Mouse (Mus musculus) brain, embryonic 14.5 days (tissue): ENCODE data around the gene Snrpb2. TPM values are rescaled to one million over a fixed set of nuclear protein-coding genes. Genes with fewer than 3 reads are reported as not detected.

Experiments used
- DNase-seq: peaks from one replicate; pipeline ENCODE4 v3.0.0-alpha.2; 2011; ENCODE audit warnings: low read depth
- CTCF ChIP-seq: fragments of 200-500 bp; IDR thresholded peaks from 2 replicates; pipeline ENCODE4 v1.5.1; 2012; ENCODE audit warnings: inconsistent platforms, mild to moderate bottlenecking, moderate library complexity, borderline replicate concordance; ENCODE audit not compliant: insufficient read depth, insufficient read length; ENCODE audit errors: extremely low read depth
- POLR2A ChIP-seq: fragments of 200-500 bp; IDR thresholded peaks from 2 replicates; pipeline ENCODE4 v1.6.1; 2012; ENCODE audit warnings: mild to moderate bottlenecking, inconsistent platforms, borderline replicate concordance; ENCODE audit not compliant: poor library complexity, insufficient read depth, insufficient read length, severe bottlenecking; ENCODE audit errors: extremely low read depth
- polyA plus RNA-seq: library from polyadenylated mRNA; depleted of rRNA; stranded (reverse); fragments of >200 nt; gene quantifications from 2 replicates; pipeline ENCODE4 v1.2.3, GENCODE M21; 2012; rRNA removed

Gene Snrpb2
- 40.8 and 43.1 TPM in 2 replicates for polyA plus RNA-seq

- TF ChIP-seq CTCF (peak; percentile 10; the same call in 1 of the 2 replicates), POLR2A (peak; percentile 25; the same call in 1 of the 2 replicates)
- peak; percentile 97 for DNase-seq
Observed at GRCm38 (mm10) chr2:143062812-143063792, at the start of gene Snrpb2. Gene Snrpb2, plus strand, starts transcription at chr2:143063039.

GRCm38 (mm10) chr2:143013057-143013456 is 49.8 kb upstream of the Snrpb2 start:
- TF ChIP-seq POLR2A (no peak), CTCF (no peak)
- DNase-seq, result peak; percentile 40

- TF ChIP-seq POLR2A, result no peak
- no peak for TF ChIP-seq CTCF
- DNase-seq, result no peak
Observed at GRCm38 (mm10) chr2:143018084-143018483, 44.8 kb upstream of the Snrpb2 start.

- no peak for TF ChIP-seq POLR2A
- no peak for TF ChIP-seq CTCF
- peak; percentile 32 for DNase-seq
Observed at GRCm38 (mm10) chr2:143018591-143019130, 44.2 kb upstream of the Snrpb2 start.

- TF ChIP-seq CTCF, result no peak
- no peak for TF ChIP-seq POLR2A
- peak; percentile 12 for DNase-seq
Observed at GRCm38 (mm10) chr2:143019727-143020126, 43.1 kb upstream of the Snrpb2 start.

- DNase-seq, result no peak
Observed at GRCm38 (mm10) chr2:143023331-143023730, 39.5 kb upstream of the Snrpb2 start.

GRCm38 (mm10) chr2:143024226-143024625 is 38.6 kb upstream of the Snrpb2 start:
- no peak for DNase-seq
- TF ChIP-seq POLR2A, result no peak

More at GRCm38 (mm10) chr2:143023331-143023730, 39.5 kb upstream of the Snrpb2 start:
- TF ChIP-seq CTCF (no peak), POLR2A (no peak)

- no peak for TF ChIP-seq POLR2A
- TF ChIP-seq CTCF, result no peak
- DNase-seq, result peak; percentile 28
Observed at GRCm38 (mm10) chr2:143031283-143031682, 31.6 kb upstream of the Snrpb2 start.

- peak; percentile 83 for DNase-seq
- TF ChIP-seq POLR2A, result no peak
- no peak for TF ChIP-seq CTCF
Observed at GRCm38 (mm10) chr2:143032378-143033255, 30.2 kb upstream of the Snrpb2 start.

- DNase-seq, result peak; percentile 44
- TF ChIP-seq CTCF, result no peak
Observed at GRCm38 (mm10) chr2:143034350-143035085, 28.3 kb upstream of the Snrpb2 start.
